Mouse (Mus musculus) T-helper 17 cell (primary cell): ENCODE results near the gene Bsph1.
"Not testable (repeated sequence)": the region's sequence is repeated elsewhere in the genome, so short reads cannot be mapped to it uniquely, and the experiment has no call there.

ENCODE experiments used
- in situ Hi-C, 2 experiments: fragments of 300-600 bp; cut with MboI, MseI; formaldehyde crosslinking; loops; 1 replicate in 1 of 2; 2 replicates in 1 of 2; pipeline ENCODE4 v1.15.1; 2025; ENCODE audit warnings: high pct_unique_total_duplicates in 2 of 2

The Bsph1 gene

GRCm38 (mm10) chr7:13450541-13450940 is at the start of gene Bsph1:
Gene Bsph1, plus strand, starts transcription at chr7:13450841.
- in situ Hi-C loops: not testable (repeated sequence)

GRCm38 (mm10) chr7:13511539-13511938 is 60.9 kb downstream of the Bsph1 start:
- in situ Hi-C loops: loop anchor here (5.0 to 10.0 kb wide), 2 partner anchors 227 to 439 kb away; no protein-coding TSS in a partner anchor
